Mouse (Mus musculus) adrenal gland, postnatal 14 days (tissue): ENCODE data around the gene Cryl1. TPM values are rescaled to one million over a fixed set of nuclear protein-coding genes. Genes with fewer than 3 reads are reported as not detected.

Experiments used
- DNase-seq: peaks from one replicate; pipeline ENCODE4 v3.0.0; 2021; ENCODE audit warnings: mixed read lengths
- long read RNA-seq, 2 experiments: library from polyadenylated mRNA; stranded (forward); transcript quantifications; one replicate each; pipeline ENCODE4 v2.0.0; 2021
- total RNA-seq: library from RNA; stranded (reverse); gene quantifications from 2 replicates; pipeline ENCODE4 v1.2.3, GENCODE M21; 2021

The Cryl1 gene
- 16.9 and 18.6 TPM in 2 replicates for total RNA-seq
- long read RNA-seq, experiment 1, transcript Cryl1-201 (8 exons, 1,497 nt): major isoform, 19 of 23 reads
- long read RNA-seq, experiment 1, partial matches to known transcripts: 1 of 23 reads
- long read RNA-seq, experiment 1, other reads (novel, unspliced or antisense): 3 of 23 reads
- long read RNA-seq, experiment 2, transcript Cryl1-201 (8 exons, 1,497 nt): major isoform, 8 of 13 reads
- long read RNA-seq, experiment 2, partial matches to known transcripts: 0 of 13 reads
- long read RNA-seq, experiment 2, other reads (novel, unspliced or antisense): 5 of 13 reads

DNA sequence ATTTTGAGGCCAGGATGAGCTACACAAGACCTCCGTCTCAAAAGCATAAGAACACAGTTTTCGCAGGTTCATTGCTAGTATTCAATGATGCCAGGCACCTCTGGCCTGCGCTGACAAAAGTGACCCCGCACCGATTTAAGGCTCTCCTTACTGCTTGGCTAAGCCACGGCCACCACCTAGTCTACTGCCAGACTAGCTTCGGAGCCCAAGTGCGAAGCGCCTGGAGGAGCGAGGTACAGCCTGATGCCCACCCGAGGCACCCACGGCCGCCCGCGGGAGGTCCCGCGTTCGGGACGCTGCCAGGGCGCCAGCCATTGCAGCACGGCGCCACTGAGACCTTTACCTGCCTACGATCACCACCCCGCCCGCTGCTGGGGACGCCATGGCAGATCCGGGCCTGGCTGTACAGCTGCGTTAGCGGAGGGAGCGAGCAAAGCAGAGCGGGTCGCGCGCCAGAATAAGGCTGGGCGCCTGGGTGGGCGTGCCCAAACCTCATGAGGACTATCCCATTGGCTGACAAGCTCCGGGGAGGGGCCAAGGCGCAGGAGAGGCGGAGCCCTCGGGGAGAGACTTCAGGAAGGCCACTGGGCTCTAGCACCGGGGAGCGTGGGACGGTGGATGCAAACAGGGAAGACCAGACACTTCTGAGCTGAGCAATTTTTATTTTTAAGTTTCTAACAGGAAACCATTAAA, at the start of gene Cryl1:
Gene Cryl1 (minus strand): TSS at position 465 of the 693 bp plus-strand sequence.
- DNase-seq: peak; percentile 98

DNA sequence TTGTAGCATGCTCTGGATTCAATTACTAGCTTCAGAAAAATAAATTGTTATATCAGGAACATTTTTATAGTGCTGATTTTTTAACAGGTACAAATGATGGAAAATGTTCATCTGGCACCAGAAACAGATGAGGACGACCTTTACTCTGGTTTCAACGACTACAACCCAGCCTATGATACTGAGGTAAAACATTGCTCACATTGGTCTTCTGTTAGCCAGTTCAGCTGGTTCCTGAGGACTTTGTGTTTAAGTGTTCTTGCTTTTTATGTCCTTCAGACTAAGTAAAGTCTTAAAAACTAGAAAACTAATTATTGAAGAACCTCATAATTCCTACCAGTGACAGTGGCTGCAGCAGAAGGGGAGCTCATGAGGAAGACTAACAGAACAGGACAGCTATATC, 32.1 kb upstream of the Cryl1 start:
- DNase-seq: no peak

DNA sequence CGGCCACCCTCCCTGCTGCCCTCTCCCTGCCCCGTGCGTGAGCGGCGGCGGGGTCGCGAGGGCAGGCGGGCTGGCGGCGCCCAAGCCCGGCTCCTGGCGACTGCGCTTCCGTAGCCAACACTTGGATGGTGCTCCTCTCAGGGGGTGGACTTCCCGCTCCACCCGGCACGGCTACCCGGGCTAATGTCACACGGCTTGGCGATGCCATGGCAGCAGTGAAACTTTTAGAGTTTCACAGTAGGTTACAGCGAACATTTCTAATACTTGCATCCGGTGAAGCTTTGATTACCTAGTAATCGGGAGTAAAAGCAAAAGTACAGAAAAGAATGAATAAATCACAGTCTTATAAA, 25.9 kb upstream of the Cryl1 start:
- DNase-seq: no peak

DNA sequence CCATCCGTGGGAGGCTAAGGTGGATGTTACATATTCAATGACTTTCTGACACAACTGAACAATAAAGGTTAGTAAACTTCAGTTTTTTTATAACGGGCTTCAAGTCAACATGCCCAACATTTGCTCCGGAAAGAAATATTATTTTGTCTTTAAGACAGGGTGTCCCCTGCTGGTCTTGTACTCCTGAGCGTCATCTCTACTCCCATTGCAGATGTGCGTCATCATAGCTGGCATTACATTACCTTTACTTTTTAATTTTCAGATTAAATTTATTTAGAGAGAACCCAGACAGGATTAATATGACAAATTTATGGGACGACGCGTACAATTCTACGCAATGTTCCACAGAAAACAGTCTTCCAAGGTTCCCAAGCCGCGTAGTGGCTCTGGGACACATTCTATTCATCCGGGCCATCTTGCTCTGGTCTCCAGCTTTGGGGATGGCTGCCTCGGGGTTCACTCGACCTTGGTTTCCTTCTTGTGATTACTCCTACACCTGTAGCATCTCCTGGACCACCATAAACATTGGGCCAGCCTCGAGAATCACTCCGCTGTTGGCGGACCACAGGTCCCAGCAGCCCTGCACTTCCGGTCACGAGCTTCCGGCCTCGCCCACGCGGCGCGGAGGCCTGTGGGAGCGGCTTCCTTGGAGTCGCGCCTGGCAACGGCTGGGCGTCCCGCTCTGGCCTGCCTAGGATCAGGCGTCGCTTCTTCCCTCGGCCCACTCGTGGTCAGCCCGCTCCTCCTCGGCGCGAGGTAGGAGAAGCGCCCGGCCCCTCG, 25.3 kb upstream of the Cryl1 start, which contains the start of gene Ift88:
Gene Ift88 (plus strand): TSS at position 631 of the 780 bp plus-strand sequence.
- DNase-seq: peak; percentile 97

DNA sequence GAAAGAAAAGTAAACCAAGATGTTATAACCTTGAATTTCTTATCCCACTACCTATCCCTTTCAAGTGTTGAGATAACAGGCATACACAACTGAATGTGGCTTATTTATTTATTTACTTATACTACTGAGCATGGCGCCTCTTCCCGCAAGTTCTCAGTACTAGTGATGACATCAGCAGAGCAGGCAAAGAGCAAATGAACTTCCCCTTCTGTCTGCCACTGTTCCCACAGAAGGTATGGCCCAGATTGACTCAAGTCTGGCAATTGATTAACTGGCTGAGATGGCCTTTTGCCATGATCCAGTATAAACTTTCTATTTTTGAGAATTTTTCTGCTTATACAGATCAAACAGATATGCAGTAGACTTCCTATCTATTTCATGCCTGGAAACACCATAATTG, 18.9 kb upstream of the Cryl1 start:
- DNase-seq: no peak

DNA sequence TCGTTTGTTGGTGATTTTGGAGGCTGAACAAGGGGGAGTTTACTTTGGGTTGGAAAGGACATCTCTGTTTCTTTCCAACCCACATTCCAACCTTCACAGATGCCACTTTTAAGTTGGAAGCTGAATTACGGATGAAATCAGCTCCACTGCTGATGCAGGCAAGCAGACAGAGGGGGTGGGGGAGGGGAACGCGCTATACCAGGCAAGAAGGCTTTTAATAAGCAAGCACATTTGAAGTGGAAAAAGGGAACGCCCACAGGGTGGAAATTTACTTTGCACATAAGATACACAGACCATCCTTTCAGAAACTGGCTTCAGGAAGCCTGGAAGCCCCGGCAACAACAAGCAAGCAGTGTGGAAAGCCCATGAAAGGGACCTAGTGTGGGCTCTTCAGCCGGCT, 13.8 kb upstream of the Cryl1 start:
- no peak for DNase-seq

DNA sequence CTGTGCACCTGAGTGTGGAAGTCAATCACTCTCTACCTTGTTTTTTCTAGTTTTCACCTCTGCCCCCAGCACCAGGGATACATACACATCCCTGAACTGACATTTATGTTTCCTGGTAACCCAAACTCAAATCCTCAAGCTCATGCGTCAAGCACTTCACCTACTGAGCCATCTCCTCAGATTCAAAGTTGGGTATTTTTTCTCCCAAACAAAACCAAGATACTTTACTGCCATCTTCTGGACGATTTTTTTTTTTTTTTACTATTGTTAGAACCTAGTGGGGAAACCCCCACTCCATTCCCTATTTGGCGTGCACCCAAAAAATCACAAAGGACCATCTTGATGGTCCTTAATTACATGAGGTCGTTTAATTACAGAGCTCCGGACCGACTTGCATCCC, 10.8 kb upstream of the Cryl1 start:
- DNase-seq: no peak

DNA sequence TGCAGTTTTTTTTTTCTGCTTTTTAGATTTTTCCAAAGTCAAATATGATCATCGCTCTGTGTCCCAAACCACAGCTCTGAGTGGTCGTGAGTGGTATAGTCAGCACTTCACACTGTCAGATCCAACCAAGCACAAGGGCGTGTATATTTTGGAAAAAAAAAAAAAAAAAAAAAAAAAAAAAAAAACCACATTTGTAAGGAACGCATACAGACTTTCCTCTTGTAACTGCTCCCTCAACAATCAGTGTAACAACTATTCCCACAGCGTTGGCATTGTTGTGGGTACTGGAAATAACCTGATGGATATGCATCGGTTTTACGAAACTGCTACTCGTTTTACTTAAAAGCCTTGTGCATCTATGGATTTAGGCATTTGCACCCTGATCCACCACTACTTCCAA, 9.8 kb upstream of the Cryl1 start:
- no peak for DNase-seq

DNA sequence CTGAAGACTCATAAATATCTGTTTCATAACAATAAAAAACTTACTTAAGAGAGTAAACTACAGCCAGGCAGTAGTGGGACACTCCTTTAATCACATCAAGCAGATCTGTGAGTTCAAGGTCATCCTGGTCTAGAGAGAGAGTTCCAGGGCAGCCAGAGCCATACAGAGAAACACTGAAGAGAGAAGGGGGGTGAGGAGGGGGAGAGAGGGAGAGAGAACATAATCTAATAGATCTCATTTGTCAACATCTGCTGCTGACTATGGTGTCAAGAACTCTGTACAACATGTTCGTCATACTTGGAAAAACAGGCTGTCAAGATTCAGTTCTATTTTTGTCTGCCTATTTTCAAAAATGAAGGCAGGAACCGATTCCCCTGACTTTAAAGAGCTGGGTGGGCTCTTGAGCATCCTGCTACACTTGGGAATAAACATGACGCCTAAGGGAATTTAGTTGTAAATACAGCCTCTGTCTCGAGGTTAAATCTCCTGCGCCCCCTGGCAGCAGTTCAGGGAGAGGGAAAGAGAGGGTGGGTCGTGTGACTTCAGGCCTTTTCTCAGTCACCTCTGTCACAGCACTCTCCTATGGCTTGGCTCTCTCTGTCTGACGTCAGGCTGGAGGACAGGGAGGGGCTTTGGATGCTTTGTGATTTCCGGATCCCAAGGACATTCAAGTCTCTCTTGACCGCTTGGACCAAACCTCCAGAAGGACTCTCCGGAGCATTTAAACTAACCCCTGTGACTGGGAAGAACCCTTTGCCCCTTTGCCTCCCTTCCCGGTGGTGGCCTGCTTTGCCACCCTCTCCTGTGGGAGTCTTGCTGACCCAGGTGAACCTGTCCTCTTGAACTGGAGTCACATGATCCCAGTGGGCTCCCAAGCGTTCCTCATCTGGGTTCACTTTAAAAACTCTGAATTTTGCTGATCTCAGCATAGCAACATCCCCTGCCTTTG, 9.0 kb upstream of the Cryl1 start:
- peak; percentile 59 for DNase-seq

DNA sequence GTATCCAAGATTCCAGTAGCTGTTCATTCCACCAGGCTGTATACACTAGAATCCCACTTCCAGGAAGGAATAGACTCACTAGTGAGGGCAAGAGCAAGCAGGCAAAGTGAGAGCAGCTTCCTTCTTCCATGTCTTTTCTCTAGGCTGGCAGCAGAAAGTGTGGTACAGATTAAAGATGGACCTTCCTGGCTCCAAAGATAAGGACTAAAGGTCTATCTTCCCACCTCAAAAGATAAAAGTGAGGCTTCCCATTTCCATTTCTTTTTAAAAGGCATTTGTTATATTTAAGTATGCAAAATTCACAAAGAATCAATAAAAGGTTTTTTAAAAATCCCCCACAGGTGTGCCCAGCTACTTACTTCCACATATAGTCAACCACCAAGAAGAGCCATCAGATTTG, 4.5 kb upstream of the Cryl1 start:
- DNase-seq: no peak

DNA sequence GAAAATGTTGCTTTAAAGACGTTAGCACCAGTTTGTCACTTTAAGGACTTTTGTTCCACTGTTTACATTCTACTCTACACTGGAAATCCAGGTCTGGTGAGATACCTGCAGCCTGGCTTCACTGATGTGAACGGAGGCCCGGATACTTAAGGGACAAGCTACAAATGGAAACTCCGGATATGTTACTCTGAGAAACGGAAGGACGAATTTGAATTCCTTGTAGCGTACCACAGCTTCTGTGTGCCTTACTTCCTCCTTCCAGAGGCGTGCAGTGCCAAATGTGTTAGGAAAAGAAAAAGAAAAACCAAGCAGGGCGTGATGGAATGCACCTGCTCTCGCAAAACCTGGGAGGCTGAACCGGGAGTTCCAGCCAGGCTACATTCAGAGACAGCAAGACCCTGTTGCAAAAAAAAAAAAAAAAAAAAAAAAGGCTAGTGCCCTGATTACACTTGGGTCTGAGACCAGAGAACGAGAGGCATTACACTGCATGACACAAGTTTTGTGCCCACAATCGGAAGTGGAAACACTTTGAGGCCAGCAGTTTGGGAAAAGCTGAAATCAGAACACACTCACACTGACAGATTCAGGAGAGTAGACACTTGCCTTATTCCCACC, 591 bp upstream of the Cryl1 start:
- DNase-seq: no peak

DNA sequence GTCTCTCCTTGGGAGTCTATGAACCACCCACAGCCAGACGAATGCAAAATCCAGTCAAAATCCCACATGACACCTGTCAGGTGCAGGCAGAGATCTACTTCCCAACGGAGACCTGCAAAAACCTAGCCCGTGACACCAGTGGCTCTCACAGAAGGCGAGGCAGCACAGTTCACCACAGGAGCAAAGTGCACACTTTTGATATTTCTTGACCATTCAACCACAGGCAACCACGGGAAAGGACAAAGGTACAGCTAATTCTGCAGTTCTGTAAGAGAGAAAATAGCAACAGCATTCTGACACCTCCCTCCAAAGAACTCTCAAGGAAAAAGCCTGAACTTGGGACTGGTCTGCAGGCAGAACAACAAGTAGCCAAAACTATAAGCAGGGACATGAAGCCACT, 1.1 kb downstream of the Cryl1 start:
- no peak for DNase-seq

DNA sequence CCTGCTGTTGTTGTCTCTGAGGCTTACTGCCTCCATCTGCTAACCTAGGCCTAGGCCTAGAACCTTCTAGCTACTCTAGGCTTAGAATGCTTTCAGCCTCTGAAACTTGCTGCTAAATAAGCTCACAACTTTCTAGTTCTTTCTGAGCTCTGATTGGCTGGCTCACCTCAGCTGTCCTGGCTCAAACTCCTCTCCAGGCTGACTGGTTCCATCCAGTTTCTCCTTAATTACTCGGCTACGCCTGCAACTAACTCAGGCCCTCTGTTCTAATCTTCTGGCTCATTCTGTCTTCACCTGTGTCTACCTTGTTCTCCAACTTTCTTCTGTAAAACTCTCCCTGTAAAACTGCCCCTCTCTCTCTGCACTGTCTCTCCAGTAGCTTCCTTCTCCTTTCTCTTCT, 2.9 kb downstream of the Cryl1 start:
- DNase-seq: no peak

DNA sequence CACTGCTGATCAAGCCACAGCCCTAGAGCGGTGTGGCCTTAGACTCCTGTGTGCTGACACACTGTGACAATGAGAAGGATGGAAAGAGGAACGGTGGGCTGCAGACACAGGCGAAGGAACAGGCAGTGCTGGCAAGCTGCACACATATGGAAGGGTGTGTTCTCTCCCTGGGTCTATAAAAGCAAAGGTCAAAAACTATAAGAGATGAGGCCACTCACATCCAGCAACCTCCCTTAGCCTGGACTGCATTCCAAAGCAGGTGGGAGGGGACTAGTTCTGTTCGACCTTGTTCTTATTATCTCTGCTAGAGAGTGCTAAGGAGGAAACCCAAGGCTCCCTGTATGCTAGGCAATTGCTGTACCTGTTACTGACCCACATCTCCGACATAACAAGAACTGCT, 6.1 kb downstream of the Cryl1 start:
- DNase-seq: no peak

DNA sequence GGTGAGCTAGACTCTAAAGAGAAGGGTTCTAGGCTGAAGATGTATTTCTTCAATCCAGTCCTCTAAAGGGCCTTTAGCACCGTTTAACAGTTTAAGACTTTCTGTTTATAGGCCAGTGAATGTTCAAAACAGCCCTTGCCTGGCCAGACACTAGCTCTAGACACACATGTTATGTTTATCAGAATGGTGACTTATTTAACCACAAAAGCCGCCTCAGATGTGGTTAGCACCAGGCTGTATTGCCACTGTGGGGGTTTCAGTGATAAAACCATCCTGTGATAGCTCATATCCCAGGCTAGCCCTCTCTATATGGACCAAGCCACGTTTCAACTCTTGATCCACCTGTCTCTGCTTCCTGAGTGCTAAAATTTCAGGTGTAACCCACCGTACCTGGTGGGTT, 6.7 kb downstream of the Cryl1 start:
- no peak for DNase-seq

DNA sequence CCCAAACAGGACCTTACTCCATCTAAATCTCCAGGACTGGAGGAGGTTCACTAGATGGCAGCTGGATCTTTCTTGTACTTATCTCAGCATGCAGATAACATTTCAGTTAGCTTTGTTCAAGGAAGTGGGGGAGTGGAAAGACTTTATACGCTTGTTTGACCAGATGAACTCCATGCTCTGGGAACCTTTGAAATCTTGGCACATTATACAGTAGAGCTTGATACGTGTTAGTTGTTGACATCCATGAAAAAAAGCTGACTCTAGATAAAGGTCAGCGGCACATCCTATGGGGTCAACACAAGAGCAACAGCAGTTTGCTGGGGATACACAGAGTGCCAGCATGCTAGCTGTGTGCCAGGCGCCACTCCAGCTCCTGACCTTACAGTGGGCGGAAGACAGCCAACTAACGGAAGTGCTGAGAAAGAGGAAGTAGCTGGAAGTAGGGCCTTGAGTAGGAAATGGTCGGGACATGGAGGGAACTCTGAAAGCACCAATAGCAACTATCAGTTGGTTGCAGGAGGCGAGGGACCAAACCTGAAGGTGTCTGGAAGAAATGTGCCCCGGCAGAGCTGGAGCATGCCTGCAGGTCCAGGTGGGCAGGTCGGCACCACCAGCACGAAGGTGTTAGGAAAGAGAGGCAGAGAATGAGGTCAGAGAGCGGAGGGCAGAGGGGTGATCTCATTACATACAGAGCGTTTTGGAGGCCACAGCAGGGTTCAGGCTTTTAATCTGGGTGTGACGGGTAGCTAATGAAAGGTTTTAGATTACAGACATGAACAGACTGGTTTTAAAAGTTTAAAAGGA, 11.4 kb downstream of the Cryl1 start:
- DNase-seq: peak; percentile 17

DNA sequence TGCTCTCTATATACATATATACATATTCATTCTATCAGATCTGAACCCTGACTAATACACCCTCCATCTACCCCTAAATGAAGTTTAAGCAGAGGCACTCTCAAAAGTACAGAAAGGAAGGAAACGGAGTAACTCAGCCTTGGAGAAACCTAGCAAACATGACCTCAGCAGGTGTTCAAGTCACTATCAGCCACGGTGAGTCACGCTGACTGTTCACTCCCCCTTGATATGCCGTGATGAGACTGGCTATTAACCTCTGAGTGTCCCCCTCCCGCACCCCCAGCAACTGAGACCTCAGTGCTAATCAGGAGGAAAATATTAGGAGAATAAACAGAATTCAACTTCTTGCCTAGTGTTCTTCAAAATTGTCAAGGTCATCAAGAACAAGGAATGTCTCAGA, 12.7 kb downstream of the Cryl1 start:
- DNase-seq: no peak

DNA sequence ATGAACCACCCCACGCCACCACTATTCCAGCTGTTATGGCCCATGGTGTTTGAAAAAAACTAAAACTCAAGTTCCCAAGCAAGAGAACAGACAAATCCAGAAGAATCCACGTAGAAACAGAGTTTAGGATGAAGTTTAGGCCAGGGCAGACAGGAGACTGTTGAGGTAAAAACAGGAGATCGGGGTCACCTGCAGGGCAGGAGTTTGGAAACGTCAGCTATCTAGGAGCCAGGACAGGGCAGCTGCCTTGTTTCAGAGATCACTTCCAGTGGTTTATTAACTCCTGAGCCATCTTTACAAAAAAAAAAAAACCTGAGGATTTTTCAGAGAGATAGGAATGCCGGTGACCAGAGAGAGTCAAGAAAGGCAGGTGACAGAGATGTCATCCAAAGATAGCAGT, 20.8 kb downstream of the Cryl1 start:
- no peak for DNase-seq

DNA sequence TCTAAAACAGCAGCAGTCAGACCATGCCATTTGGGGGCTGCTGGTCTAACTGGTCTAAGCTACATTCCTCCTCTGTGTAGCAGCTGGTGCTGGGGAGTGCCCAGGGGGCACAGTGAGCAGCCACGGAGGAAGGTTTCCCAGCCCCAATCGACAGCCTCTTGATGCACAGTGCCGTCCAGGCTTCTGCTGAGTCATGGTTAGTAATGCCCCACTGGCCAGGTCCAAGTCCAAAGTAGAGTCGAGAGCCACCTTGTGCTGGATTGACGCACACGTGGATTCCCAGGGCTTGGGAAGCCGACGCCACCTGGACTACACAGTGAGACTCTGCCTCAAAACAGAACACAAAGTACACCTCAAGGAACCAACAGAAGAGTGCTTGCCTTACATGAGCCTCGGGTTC, 21.4 kb downstream of the Cryl1 start:
- no peak for DNase-seq

DNA sequence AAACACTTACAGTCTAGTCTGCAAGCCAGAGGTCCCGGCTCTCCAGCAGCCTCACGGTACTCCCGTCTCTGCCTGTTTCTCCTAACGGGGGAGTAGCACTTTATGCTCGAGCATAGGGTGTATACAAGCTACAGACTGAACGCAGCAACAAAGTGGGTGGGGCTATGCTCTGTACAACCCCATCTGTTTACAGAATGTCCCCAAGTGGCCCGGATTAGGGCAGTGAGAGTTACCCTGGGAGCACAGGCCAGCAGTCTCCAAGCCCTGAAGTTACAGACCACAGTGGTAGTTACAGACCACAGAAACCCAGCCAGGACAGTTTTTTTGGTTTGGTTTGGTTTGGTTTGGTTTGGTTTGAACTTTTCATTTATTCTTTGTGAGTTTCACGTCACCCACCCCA, 22.3 kb downstream of the Cryl1 start:
- DNase-seq: no peak

DNA sequence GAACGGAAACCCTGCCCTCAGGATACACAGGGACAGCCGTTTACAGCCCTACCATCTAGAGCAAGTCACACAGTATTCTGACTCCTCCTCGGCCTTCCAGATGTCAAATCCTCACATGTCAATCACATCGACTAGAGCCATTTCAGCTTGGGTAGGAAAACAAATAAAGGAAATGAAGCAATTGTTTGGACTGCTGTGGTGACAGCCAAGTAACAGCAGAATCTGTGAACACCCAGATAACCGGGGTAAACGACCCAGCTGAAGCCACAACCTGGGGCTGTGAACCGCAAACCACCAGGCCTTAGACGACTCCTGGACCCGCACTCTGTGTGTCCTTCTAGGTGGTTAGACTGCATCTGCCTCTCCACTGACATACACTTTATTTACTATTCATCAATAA, 23.1 kb downstream of the Cryl1 start:
- no peak for DNase-seq
